Mouse (Mus musculus): ENCODE measurements at regions not wholly inside any gene's neighbourhood (a gene's known extent, or its start where the extent isn't known, plus 50 kb on each side); places are given as distances from the start of the nearest gene placed in this dataset.

DNA sequence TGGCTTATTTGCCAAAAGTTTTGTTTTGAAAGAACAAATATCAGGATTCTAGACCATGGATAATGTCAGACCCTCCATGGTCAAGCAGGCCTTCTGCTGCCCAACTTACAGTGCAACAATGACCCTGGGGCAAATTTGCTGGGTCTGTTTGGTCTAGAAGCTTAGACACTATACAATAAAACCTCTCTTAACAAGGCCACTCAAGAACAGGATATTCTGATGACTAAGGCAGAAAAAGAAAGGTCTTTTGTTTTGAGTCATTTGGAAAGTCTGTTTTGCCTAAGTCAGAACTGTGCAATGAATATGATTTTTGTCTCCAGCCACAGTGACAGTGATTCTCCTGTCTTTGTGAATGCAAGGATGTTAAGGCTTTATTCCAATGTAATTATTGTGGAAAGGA is 1435.0 kb downstream of the Slc22a22 start:
- H3K9ac ChIP-seq (replicated peaks; ENCODE audit: low read length), result no peak overlapping the region
- no peak overlapping the region for H3K4me3 ChIP-seq (ENCODE audit: low read length)
- H3K27ac ChIP-seq (ENCODE audit: low read length), result no peak overlapping the region
- ATAC-seq (ENCODE audit: low FRiP score, low TSS enrichment), result no peak
- no peaks in the 10 kb centered on the region for H3K36me3 ChIP-seq (ENCODE audit: insufficient read depth, low read length)
- no peak overlapping the region for H3K4me2 ChIP-seq (replicated peaks; ENCODE audit: low read depth, low read length)
- no peaks in the 10 kb centered on the region for H3K9me3 ChIP-seq (ENCODE audit: low read length)
- no peaks in the 10 kb centered on the region for H3K4me1 ChIP-seq (ENCODE audit: insufficient read depth, low read length)
- H3K27me3 ChIP-seq (ENCODE audit: insufficient read depth, low read length), result no peaks in the 10 kb centered on the region

DNA sequence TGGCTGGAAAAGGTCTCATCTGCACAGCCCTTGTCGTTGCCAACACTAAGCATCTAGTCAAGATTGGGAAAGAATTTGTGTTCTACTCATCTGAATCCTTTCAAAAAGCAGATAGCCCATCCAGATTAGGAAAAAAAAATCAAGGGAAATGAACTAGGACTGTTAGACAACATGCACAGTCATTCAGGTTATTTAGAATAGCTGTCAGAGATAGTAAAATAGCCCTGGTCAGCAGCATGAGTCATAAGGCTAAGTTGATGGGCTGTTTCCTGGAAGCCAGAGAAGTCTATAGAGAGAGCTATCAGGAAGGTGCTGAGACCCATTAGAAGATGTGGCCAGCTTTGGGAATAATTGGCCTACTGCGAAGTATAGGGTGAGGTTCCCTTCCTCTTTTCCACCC is 1447.4 kb downstream of the Slc22a22 start:
- no peak for ATAC-seq (ENCODE audit: low FRiP score, low TSS enrichment)

DNA sequence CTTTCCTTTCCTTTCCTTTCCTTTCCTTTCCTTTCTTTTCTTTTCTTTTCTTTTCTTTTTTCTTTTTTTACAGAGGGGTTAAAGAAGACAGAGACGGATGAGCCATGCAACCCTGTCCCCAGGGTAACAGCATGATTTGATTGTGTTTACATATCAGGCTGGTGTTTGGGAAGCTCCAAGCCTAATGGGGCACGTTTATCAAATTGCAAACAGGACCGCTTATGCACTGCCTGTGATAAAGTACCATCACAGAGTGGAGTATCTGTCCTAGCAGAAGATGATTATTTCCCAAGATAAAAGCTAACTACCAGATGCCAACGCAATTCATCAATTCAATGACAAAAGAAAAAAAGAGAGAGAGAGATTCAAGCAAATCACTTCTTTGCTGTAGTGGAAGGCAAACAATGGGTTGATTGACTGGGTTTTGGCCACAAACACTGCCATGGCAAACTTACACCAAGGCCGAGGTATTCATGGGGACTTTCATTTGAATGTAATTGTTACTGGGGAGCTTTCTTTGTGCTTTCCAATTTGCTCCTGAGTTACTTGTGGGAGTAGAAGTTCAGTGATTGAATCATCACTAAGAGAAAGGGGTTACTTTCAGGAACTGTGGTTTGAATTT is 1450.1 kb downstream of the Slc22a22 start:
- Histone ChIP-seq H3K9me3 (ENCODE audit: low read length) (no peaks in the 10 kb centered on the region), H3K4me3 (ENCODE audit: low read length) (no peak overlapping the region), H3K36me3 (ENCODE audit: insufficient read depth, low read length) (no peaks in the 10 kb centered on the region), H3K27me3 (ENCODE audit: insufficient read depth, low read length) (no peaks in the 10 kb centered on the region), H3K4me2 (replicated peaks; ENCODE audit: low read depth, low read length) (no peak overlapping the region), H3K9ac (replicated peaks; ENCODE audit: low read length) (no peak overlapping the region), H3K4me1 (ENCODE audit: insufficient read depth, low read length) (no peaks in the 10 kb centered on the region), H3K27ac (ENCODE audit: low read length) (no peak overlapping the region)
- WGBS, result 39% methylated on average over 5 of the region's 5 CpGs
- no peak for ATAC-seq (ENCODE audit: low FRiP score, low TSS enrichment)

More for the DNA sequence above, 1447.4 kb downstream of the Slc22a22 start:
- H3K4me2 ChIP-seq (replicated peaks; ENCODE audit: low read depth, low read length), result no peak overlapping the region
- no peaks in the 10 kb centered on the region for H3K27me3 ChIP-seq (ENCODE audit: insufficient read depth, low read length)
- H3K9ac ChIP-seq (replicated peaks; ENCODE audit: low read length), result no peak overlapping the region
- H3K4me3 ChIP-seq (ENCODE audit: low read length), result no peak overlapping the region
- H3K36me3 ChIP-seq (ENCODE audit: insufficient read depth, low read length), result no peaks in the 10 kb centered on the region
- WGBS, result 91% methylated on average over 2 of the region's 2 CpGs
- peaks cover 3% of the 10 kb centered on the region; the same call in 1 of the 2 replicates for H3K9me3 ChIP-seq (ENCODE audit: low read length)
- H3K4me1 ChIP-seq (ENCODE audit: insufficient read depth, low read length), result no peaks in the 10 kb centered on the region
- no peak overlapping the region for H3K27ac ChIP-seq (ENCODE audit: low read length)

- Histone ChIP-seq H3K4me2 (replicated peaks; ENCODE audit: low read depth, low read length) (no peak overlapping the region), H3K36me3 (ENCODE audit: insufficient read depth, low read length) (no peaks in the 10 kb centered on the region), H3K27ac (ENCODE audit: low read length) (no peak overlapping the region), H3K9me3 (ENCODE audit: low read length) (no peaks in the 10 kb centered on the region), H3K27me3 (ENCODE audit: insufficient read depth, low read length) (no peaks in the 10 kb centered on the region), H3K4me3 (ENCODE audit: low read length) (no peak overlapping the region), H3K4me1 (ENCODE audit: insufficient read depth, low read length) (no peaks in the 10 kb centered on the region), H3K9ac (replicated peaks; ENCODE audit: low read length) (no peak overlapping the region)
- ATAC-seq (ENCODE audit: low FRiP score, low TSS enrichment), result no peak
- 89% methylated on average over 1 of the region's 1 CpGs for WGBS
These were observed 1452.7 kb downstream of the Slc22a22 start for GRCm38 (mm10) chr15:56024705-56025104.

- H3K36me3 ChIP-seq (ENCODE audit: insufficient read depth, low read length), result no peaks in the 10 kb centered on the region
- no peak overlapping the region for H3K27ac ChIP-seq (ENCODE audit: low read length)
- H3K4me2 ChIP-seq (replicated peaks; ENCODE audit: low read depth, low read length), result no peak overlapping the region
- H3K4me3 ChIP-seq (ENCODE audit: low read length), result no peak overlapping the region
- no peaks in the 10 kb centered on the region for H3K9me3 ChIP-seq (ENCODE audit: low read length)
- 87% methylated on average over 5 of the region's 5 CpGs for WGBS
- no peak for ATAC-seq (ENCODE audit: low FRiP score, low TSS enrichment)
- H3K4me1 ChIP-seq (ENCODE audit: insufficient read depth, low read length), result no peaks in the 10 kb centered on the region
- no peak overlapping the region for H3K9ac ChIP-seq (replicated peaks; ENCODE audit: low read length)
- H3K27me3 ChIP-seq (ENCODE audit: insufficient read depth, low read length), result no peaks in the 10 kb centered on the region
These were observed 1453.5 kb downstream of the Slc22a22 start for GRCm38 (mm10) chr15:56023862-56024484.

DNA sequence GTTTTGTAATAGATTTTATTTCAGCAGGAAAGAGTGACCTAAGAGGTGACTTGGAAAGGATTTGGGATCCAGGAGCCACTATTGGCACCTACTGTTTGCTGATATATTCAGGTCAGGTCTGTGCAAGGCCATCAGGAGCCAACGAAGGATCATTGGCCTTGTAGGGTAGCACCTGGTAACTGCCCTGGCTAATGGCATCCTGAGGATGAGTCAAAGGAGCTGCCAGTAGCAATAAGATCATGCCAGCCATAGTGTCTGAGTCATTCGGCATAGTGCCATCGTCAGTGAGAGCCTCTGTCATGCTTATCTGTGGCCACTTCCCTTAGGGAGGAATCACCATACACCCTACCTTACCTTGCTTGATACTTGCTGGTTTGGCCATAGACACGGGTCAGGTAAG is 1455.1 kb downstream of the Slc22a22 start:
- H3K36me3 ChIP-seq (ENCODE audit: insufficient read depth, low read length), result no peaks in the 10 kb centered on the region
- no peak overlapping the region for H3K27ac ChIP-seq (ENCODE audit: low read length)
- no peaks in the 10 kb centered on the region for H3K4me1 ChIP-seq (ENCODE audit: insufficient read depth, low read length)
- 91% methylated on average over 4 of the region's 4 CpGs for WGBS
- H3K27me3 ChIP-seq (ENCODE audit: insufficient read depth, low read length), result no peaks in the 10 kb centered on the region
- ATAC-seq (ENCODE audit: low FRiP score, low TSS enrichment), result no peak
- H3K4me3 ChIP-seq (ENCODE audit: low read length), result no peak overlapping the region
- no peaks in the 10 kb centered on the region for H3K9me3 ChIP-seq (ENCODE audit: low read length)
- H3K4me2 ChIP-seq (replicated peaks; ENCODE audit: low read depth, low read length), result no peak overlapping the region
- no peak overlapping the region for H3K9ac ChIP-seq (replicated peaks; ENCODE audit: low read length)

GRCm38 (mm10) chr15:56018141-56018540 is 1459.3 kb downstream of the Slc22a22 start:
- Histone ChIP-seq H3K36me3 (ENCODE audit: insufficient read depth, low read length) (no peaks in the 10 kb centered on the region), H3K27ac (ENCODE audit: low read length) (no peak overlapping the region), H3K9ac (replicated peaks; ENCODE audit: low read length) (no peak overlapping the region), H3K27me3 (ENCODE audit: insufficient read depth, low read length) (no peaks in the 10 kb centered on the region), H3K4me3 (ENCODE audit: low read length) (no peak overlapping the region), H3K4me1 (ENCODE audit: insufficient read depth, low read length) (no peaks in the 10 kb centered on the region), H3K9me3 (ENCODE audit: low read length) (no peaks in the 10 kb centered on the region), H3K4me2 (replicated peaks; ENCODE audit: low read depth, low read length) (no peak overlapping the region)
- WGBS, result 83% methylated on average over 1 of the region's 1 CpGs
- ATAC-seq (ENCODE audit: low FRiP score, low TSS enrichment), result no peak

GRCm38 (mm10) chr15:56017561-56017960 is 1459.9 kb downstream of the Slc22a22 start:
- 86% methylated on average over 1 of the region's 1 CpGs for WGBS
- no peak overlapping the region for H3K27ac ChIP-seq (ENCODE audit: low read length)
- H3K9me3 ChIP-seq (ENCODE audit: low read length), result no peaks in the 10 kb centered on the region
- ATAC-seq (ENCODE audit: low FRiP score, low TSS enrichment), result no peak
- H3K9ac ChIP-seq (replicated peaks; ENCODE audit: low read length), result no peak overlapping the region
- no peaks in the 10 kb centered on the region for H3K36me3 ChIP-seq (ENCODE audit: insufficient read depth, low read length)
- H3K4me3 ChIP-seq (ENCODE audit: low read length), result no peak overlapping the region
- no peak overlapping the region for H3K4me2 ChIP-seq (replicated peaks; ENCODE audit: low read depth, low read length)
- no peaks in the 10 kb centered on the region for H3K27me3 ChIP-seq (ENCODE audit: insufficient read depth, low read length)
- H3K4me1 ChIP-seq (ENCODE audit: insufficient read depth, low read length), result no peaks in the 10 kb centered on the region

DNA sequence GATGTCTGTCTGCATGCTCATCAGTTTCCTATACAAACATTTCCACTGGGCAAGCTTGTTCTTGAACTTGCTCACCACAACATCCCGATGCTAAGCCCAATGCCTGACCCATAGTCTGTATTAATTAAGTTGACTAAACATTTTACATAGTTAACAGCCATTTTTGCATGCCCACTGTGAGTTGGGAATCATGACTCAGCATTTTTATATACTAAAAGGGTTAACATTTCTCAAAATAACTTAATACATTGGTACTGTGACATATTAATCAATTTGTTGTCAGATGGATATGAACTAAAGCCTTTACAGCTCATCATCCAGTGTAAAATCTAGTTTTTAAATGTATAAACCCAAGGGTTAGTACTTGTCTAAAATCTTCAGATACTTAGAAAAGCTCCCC is 1461.4 kb downstream of the Slc22a22 start:
- Histone ChIP-seq H3K36me3 (ENCODE audit: insufficient read depth, low read length) (no peaks in the 10 kb centered on the region), H3K27ac (ENCODE audit: low read length) (no peak overlapping the region), H3K27me3 (ENCODE audit: insufficient read depth, low read length) (no peaks in the 10 kb centered on the region), H3K4me1 (ENCODE audit: insufficient read depth, low read length) (no peaks in the 10 kb centered on the region), H3K9me3 (ENCODE audit: low read length) (no peaks in the 10 kb centered on the region), H3K4me2 (replicated peaks; ENCODE audit: low read depth, low read length) (no peak overlapping the region), H3K9ac (replicated peaks; ENCODE audit: low read length) (no peak overlapping the region), H3K4me3 (ENCODE audit: low read length) (no peak overlapping the region)
- 87% methylated on average over 1 of the region's 1 CpGs for WGBS
- no peak for ATAC-seq (ENCODE audit: low FRiP score, low TSS enrichment)

DNA sequence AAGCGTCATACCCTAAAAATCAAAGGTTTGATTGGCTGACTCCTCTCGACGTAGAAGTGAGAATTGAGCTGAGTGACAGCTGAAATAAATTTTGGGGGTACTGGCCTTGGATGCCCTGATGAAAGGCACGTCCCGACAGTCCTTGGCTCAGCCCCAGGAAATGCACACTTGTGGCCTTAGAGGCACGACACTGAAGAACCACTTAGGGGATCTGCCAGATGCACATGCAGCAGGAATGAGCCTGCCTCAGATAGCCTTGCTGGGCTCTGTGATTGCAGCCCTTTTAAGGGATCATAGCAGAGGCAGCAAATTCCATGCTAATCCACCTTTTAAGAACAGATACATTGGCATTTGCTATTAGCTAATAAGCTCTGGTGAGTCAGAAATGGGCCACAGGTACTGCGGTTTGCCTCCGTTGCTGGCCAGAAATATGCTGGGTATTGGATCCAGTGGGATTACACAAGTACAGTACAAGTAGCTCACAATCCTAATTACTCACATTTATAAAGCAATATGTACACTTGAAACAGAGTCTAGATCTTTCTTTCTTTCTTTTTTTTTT is 1463.3 kb downstream of the Slc22a22 start:
- no peaks in the 10 kb centered on the region for H3K4me1 ChIP-seq (ENCODE audit: insufficient read depth, low read length)
- no peaks in the 10 kb centered on the region for H3K36me3 ChIP-seq (ENCODE audit: insufficient read depth, low read length)
- H3K4me2 ChIP-seq (replicated peaks; ENCODE audit: low read depth, low read length), result no peak overlapping the region
- no peak overlapping the region for H3K9ac ChIP-seq (replicated peaks; ENCODE audit: low read length)
- 67% methylated on average over 8 of the region's 8 CpGs for WGBS
- H3K27me3 ChIP-seq (ENCODE audit: insufficient read depth, low read length), result no peaks in the 10 kb centered on the region
- no peak overlapping the region for H3K27ac ChIP-seq (ENCODE audit: low read length)
- H3K4me3 ChIP-seq (ENCODE audit: low read length), result no peak overlapping the region
- ATAC-seq (ENCODE audit: low FRiP score, low TSS enrichment), result no peak
- H3K9me3 ChIP-seq (ENCODE audit: low read length), result no peaks in the 10 kb centered on the region

Measured in kidney, embryonic 16.5 days (tissue).